Mouse (Mus musculus) stomach, embryonic 14.5 days (tissue): ENCODE results near the gene Rfxank. TPM values are rescaled to one million over a fixed set of nuclear protein-coding genes. Genes with fewer than 3 reads are reported as not detected.
A peak's percentile ranks its signal among the peaks of the same experiment; 100 is the strongest.

ENCODE experiments used
- ATAC-seq: fragments of 200-750 bp; cut with Nextera tagmentation; 2 replicates; pipeline ENCODE4 v1.8.0; 2017; ENCODE audit warnings: low read depth, moderate TSS enrichment; ENCODE audit not compliant: insufficient number of reproducible peaks, insufficient read depth, low FRiP score
- H3K27ac ChIP-seq: fragments of 300-500 bp; sonication (generic); 2 replicates; pipeline ENCODE4 v1.5.1; 2014; ENCODE audit warnings: mild to moderate bottlenecking, low read length, moderate library complexity, mixed read lengths
- H3K27me3 ChIP-seq: fragments of 300-500 bp; sonication (generic); 2 replicates; pipeline ENCODE4 v1.6.1; 2014; ENCODE audit warnings: low read length, control low read depth, mixed read lengths; ENCODE audit not compliant: control insufficient read depth, insufficient read depth
- H3K36me3 ChIP-seq: fragments of 300-500 bp; sonication (generic); 2 replicates; pipeline ENCODE4 v1.6.1; 2014; ENCODE audit warnings: mild to moderate bottlenecking, control low read depth, low read length, moderate library complexity, mixed read lengths; ENCODE audit not compliant: control insufficient read depth, insufficient read depth
- H3K4me1 ChIP-seq: fragments of 300-500 bp; sonication (generic); 2 replicates; pipeline ENCODE4 v1.6.1; 2014; ENCODE audit warnings: low read length, control low read depth, mixed read lengths; ENCODE audit not compliant: control insufficient read depth, insufficient read depth
- H3K4me2 ChIP-seq: fragments of 300-500 bp; sonication (generic); replicated peaks from 2 replicates; pipeline ENCODE4 v1.6.1; 2014; ENCODE audit warnings: low read depth, low read length, control low read depth
- H3K4me3 ChIP-seq: fragments of 300-500 bp; sonication (generic); 2 replicates; pipeline ENCODE4 v1.5.1; 2014; ENCODE audit warnings: low read depth, low read length, control low read depth
- H3K9ac ChIP-seq: fragments of 300-500 bp; sonication (generic); replicated peaks from 2 replicates; pipeline ENCODE4 v1.6.1; 2014; ENCODE audit warnings: low read depth, mild to moderate bottlenecking, control low read depth, low read length, moderate library complexity, mixed read lengths
- H3K9me3 ChIP-seq: fragments of 300-500 bp; sonication (generic); 2 replicates; pipeline ENCODE4 v1.6.1; 2016; ENCODE audit warnings: low read depth, low read length, control low read depth; ENCODE audit not compliant: control insufficient read depth
- WGBS: fragments of 180-500 bp; shearing (Covaris S2); extraction: QIAGEN DNeasy Blood & Tissue Kit; methylation state at CpG from one replicate; pipeline ENCODE4 v1.1.7; 2014; 5-methylcytosine and 5-hydroxymethylcytosine counted together
- polyA plus RNA-seq: library from polyadenylated mRNA; unstranded; fragments of >200 nt; fragmentation: Nextera tagmentation; extraction: Ambion mirVana; gene quantifications from 2 replicates; pipeline ENCODE4 v1.2.1, GENCODE M21; 2014

Rfxank gene
- polyA plus RNA-seq, 1 experiment from 2014 or later: 20.0 TPM

GRCm38 (mm10) chr8:70136591-70136990, 2.4 kb downstream of the Rfxank start:
- H3K36me3 ChIP-seq: peaks cover 31% of the 10 kb centered on the region
- H3K4me3 ChIP-seq: no peak overlapping the region
- no peak overlapping the region for H3K4me2 ChIP-seq
- no peaks in the 10 kb centered on the region for H3K27me3 ChIP-seq
- no peaks in the 10 kb centered on the region for H3K9me3 ChIP-seq
- H3K9ac ChIP-seq: no peak overlapping the region
- H3K27ac ChIP-seq: no peak overlapping the region
- ATAC-seq: no peak
- 84% methylated on average over 4 of the region's 4 CpGs for WGBS
- H3K4me1 ChIP-seq: peaks cover 19% of the 10 kb centered on the region

GRCm38 (mm10) chr8:70134931-70135330, 4.0 kb downstream of the Rfxank start:
- Histone ChIP-seq H3K9ac (no peak overlapping the region), H3K4me3 (no peak overlapping the region), H3K27me3 (no peaks in the 10 kb centered on the region), H3K4me2 (no peak overlapping the region), H3K4me1 (peaks cover 8% of the 10 kb centered on the region), H3K9me3 (no peaks in the 10 kb centered on the region), H3K36me3 (peaks cover 31% of the 10 kb centered on the region), H3K27ac (no peak overlapping the region)
- ATAC-seq: no peak
- WGBS: 90% methylated on average over 9 of the region's 9 CpGs

GRCm38 (mm10) chr8:70134086-70134485, 4.9 kb downstream of the Rfxank start:
- H3K9me3 ChIP-seq: no peaks in the 10 kb centered on the region
- no peaks in the 10 kb centered on the region for H3K27me3 ChIP-seq
- peaks cover 8% of the 10 kb centered on the region for H3K4me1 ChIP-seq
- no peak overlapping the region for H3K27ac ChIP-seq
- H3K4me3 ChIP-seq: no peak overlapping the region
- peaks cover 31% of the 10 kb centered on the region for H3K36me3 ChIP-seq
- no peak overlapping the region for H3K4me2 ChIP-seq
- 95% methylated on average over 5 of the region's 5 CpGs for WGBS
- H3K9ac ChIP-seq: no peak overlapping the region
- no peak for ATAC-seq

- peak; percentile 85 for ATAC-seq
These were observed 7.6 kb downstream of the Rfxank start, which contains the start of gene Nr2c2ap for GRCm38 (mm10) chr8:70131166-70131883. Nr2c2ap (plus strand) TSS chr8:70131333.

GRCm38 (mm10) chr8:70130066-70130465, 8.9 kb downstream of the Rfxank start:
- H3K9ac ChIP-seq: no peak overlapping the region
- no peaks in the 10 kb centered on the region for H3K4me1 ChIP-seq
- H3K4me2 ChIP-seq: no peak overlapping the region
- H3K9me3 ChIP-seq: no peaks in the 10 kb centered on the region
- peaks cover 18% of the 10 kb centered on the region for H3K36me3 ChIP-seq
- WGBS: 83% methylated on average over 3 of the region's 3 CpGs
- H3K4me3 ChIP-seq: no peak overlapping the region
- ATAC-seq: no peak
- H3K27me3 ChIP-seq: no peaks in the 10 kb centered on the region
- no peak overlapping the region for H3K27ac ChIP-seq

More at GRCm38 (mm10) chr8:70131166-70131883, 7.6 kb downstream of the Rfxank start, which contains the start of gene Nr2c2ap:
- 2% methylated on average over 37 of the region's 37 CpGs for WGBS
- H3K27me3 ChIP-seq: no peaks in the 10 kb centered on the region
- no peaks in the 10 kb centered on the region for H3K4me1 ChIP-seq
- H3K9ac ChIP-seq: peak within 1 kb of the TSS; percentile 56
- no peaks in the 10 kb centered on the region for H3K9me3 ChIP-seq
- peak within 1 kb of the TSS; percentile 72 for H3K4me3 ChIP-seq
- peaks cover 30% of the 10 kb centered on the region for H3K36me3 ChIP-seq
- H3K27ac ChIP-seq: 0 out of 2 replicates have a peak within 1 kb of the TSS, but pooled peaks have one; percentile 27
- H3K4me2 ChIP-seq: peak within 1 kb of the TSS; percentile 80

GRCm38 (mm10) chr8:70129309-70129952, 9.5 kb downstream of the Rfxank start:
- Histone ChIP-seq H3K4me3 (no peak overlapping the region), H3K27ac (no peak overlapping the region; the same call in 1 of the 2 replicates), H3K4me2 (no peak overlapping the region), H3K36me3 (peaks cover 12% of the 10 kb centered on the region), H3K4me1 (no peaks in the 10 kb centered on the region), H3K9me3 (no peaks in the 10 kb centered on the region), H3K27me3 (no peaks in the 10 kb centered on the region), H3K9ac (no peak overlapping the region)
- 67% methylated on average over 9 of the region's 9 CpGs for WGBS
- ATAC-seq: no peak

GRCm38 (mm10) chr8:70128435-70128834, 10.5 kb downstream of the Rfxank start:
- ATAC-seq: no peak
- H3K9me3 ChIP-seq: no peaks in the 10 kb centered on the region
- peaks cover 3% of the 10 kb centered on the region; the same call in 1 of the 2 replicates for H3K36me3 ChIP-seq
- H3K4me2 ChIP-seq: no peak overlapping the region
- no peak overlapping the region for H3K9ac ChIP-seq
- H3K4me3 ChIP-seq: no peak overlapping the region
- no peaks in the 10 kb centered on the region for H3K27me3 ChIP-seq
- no peaks in the 10 kb centered on the region for H3K4me1 ChIP-seq
- WGBS: 72% methylated on average over 3 of the region's 3 CpGs
- H3K27ac ChIP-seq: no peak overlapping the region

GRCm38 (mm10) chr8:70124992-70125391, 14.0 kb downstream of the Rfxank start:
- Histone ChIP-seq H3K27ac (no peak overlapping the region), H3K27me3 (no peaks in the 10 kb centered on the region), H3K4me1 (no peaks in the 10 kb centered on the region), H3K4me2 (no peak overlapping the region), H3K36me3 (no peaks in the 10 kb centered on the region), H3K9me3 (no peaks in the 10 kb centered on the region), H3K4me3 (no peak overlapping the region), H3K9ac (no peak overlapping the region)
- no peak for ATAC-seq
- WGBS: 63% methylated on average over 8 of the region's 8 CpGs
